Mouse (Mus musculus): ENCODE results near the gene Klhl6. TPM values are rescaled to one million over a fixed set of nuclear protein-coding genes. Genes with fewer than 3 reads are reported as not detected.

The Klhl6 gene
- total RNA-seq, 1 experiment: 1.6 TPM

- Histone ChIP-seq H3K36me3 (ENCODE audit: control insufficient read depth, insufficient read depth, low read length, poor library complexity, severe bottlenecking) (no peaks in the 10 kb centered on the region), H3K9ac (ENCODE audit: insufficient read depth, low read depth, low read length, poor library complexity, severe bottlenecking) (no peak overlapping the region), H3K4me3 (ENCODE audit: insufficient read depth in 1 of 2, low read depth in 1 of 2, low read length in 2 of 2, poor library complexity in 1 of 2, severe bottlenecking in 1 of 2) (no peak overlapping the region), H3K27ac (ENCODE audit: insufficient read depth, low read depth, low read length, poor library complexity, severe bottlenecking) (no peak overlapping the region), H3K4me1 (ENCODE audit: control insufficient read depth in 2 of 2, insufficient read depth in 2 of 2, low read length in 2 of 2, poor library complexity in 1 of 2) (no peaks in the 10 kb centered on the region), H3K9me3 (ENCODE audit: control insufficient read depth, insufficient read depth, low read depth, low read length) (no peaks in the 10 kb centered on the region)
- no peak for TF ChIP-seq CHD2 (IDR thresholded peaks at IDR 0.05; ENCODE audit: low read depth, low read length)
- no peak for TF ChIP-seq HCFC1 (IDR thresholded peaks at IDR 0.05; ENCODE audit: borderline replicate concordance, insufficient read depth, low read length)
- no peak for TF ChIP-seq ZNF384 (IDR thresholded peaks at IDR 0.05; ENCODE audit: low read depth, low read length)
- TF ChIP-seq MAFK (IDR thresholded peaks at IDR 0.05; ENCODE audit: insufficient read depth, low read depth, low read length): no peak
- no peak for TF ChIP-seq ZC3H11A (IDR thresholded peaks at IDR 0.05; ENCODE audit: borderline replicate concordance, low read depth, low read length)
- in situ Hi-C loops (cut with MboI; ENCODE audit: low sequenced_read_pairs in 2 of 2, unreplicated experiment in 2 of 2): no loop called here
- DNase-seq (ENCODE audit: low read depth, low spot score): no peak
Measured at GRCm38 (mm10) chr16:19968666-19969065, 14.2 kb downstream of the Klhl6 start.

GRCm38 (mm10) chr16:19967897-19968392, 14.9 kb downstream of the Klhl6 start:
- Histone ChIP-seq H3K4me1 (ENCODE audit: control insufficient read depth in 2 of 2, insufficient read depth in 2 of 2, low read length in 2 of 2, poor library complexity in 1 of 2) (no peaks in the 10 kb centered on the region), H3K9me3 (ENCODE audit: control insufficient read depth, insufficient read depth, low read depth, low read length) (no peaks in the 10 kb centered on the region), H3K27ac (ENCODE audit: insufficient read depth, low read depth, low read length, poor library complexity, severe bottlenecking) (no peak overlapping the region), H3K9ac (ENCODE audit: insufficient read depth, low read depth, low read length, poor library complexity, severe bottlenecking) (no peak overlapping the region), H3K4me3 (ENCODE audit: insufficient read depth in 1 of 2, low read depth in 1 of 2, low read length in 2 of 2, poor library complexity in 1 of 2, severe bottlenecking in 1 of 2) (no peak overlapping the region), H3K36me3 (ENCODE audit: control insufficient read depth, insufficient read depth, low read length, poor library complexity, severe bottlenecking) (no peaks in the 10 kb centered on the region)
- in situ Hi-C loops (cut with MboI; ENCODE audit: low sequenced_read_pairs in 2 of 2, unreplicated experiment in 2 of 2): no loop called here
- no peak for TF ChIP-seq CHD2 (IDR thresholded peaks at IDR 0.05; ENCODE audit: low read depth, low read length)
- no peak for TF ChIP-seq ZNF384 (IDR thresholded peaks at IDR 0.05; ENCODE audit: low read depth, low read length)
- TF ChIP-seq HCFC1 (IDR thresholded peaks at IDR 0.05; ENCODE audit: borderline replicate concordance, insufficient read depth, low read length): no peak
- no peak for TF ChIP-seq ZC3H11A (IDR thresholded peaks at IDR 0.05; ENCODE audit: borderline replicate concordance, low read depth, low read length)
- no peak for TF ChIP-seq MAFK (IDR thresholded peaks at IDR 0.05; ENCODE audit: insufficient read depth, low read depth, low read length)
- DNase-seq (ENCODE audit: low read depth, low spot score): no peak

DNA sequence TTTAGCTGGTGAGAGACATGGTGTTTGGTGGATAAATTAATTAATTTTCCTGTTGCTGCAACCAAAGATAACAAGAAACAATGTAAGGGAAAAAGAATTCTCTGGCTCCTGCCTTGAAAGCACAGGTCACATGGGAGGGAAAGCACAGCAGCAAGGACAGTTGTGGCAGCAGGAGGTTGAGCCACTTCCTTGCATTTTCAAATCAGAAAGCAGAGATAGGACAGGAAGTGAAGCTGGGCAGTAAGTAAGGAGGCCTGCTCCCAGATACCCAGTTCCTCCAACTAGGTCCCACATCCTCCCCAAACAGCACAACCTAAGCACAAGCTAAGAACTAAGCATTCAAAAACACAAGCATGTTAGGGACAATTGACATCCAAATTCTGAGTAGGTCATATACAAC, 15.9 kb downstream of the Klhl6 start:
- H3K4me3 ChIP-seq (ENCODE audit: insufficient read depth in 1 of 2, low read depth in 1 of 2, low read length in 2 of 2, poor library complexity in 1 of 2, severe bottlenecking in 1 of 2): no peak overlapping the region
- H3K36me3 ChIP-seq (ENCODE audit: control insufficient read depth, insufficient read depth, low read length, poor library complexity, severe bottlenecking): no peaks in the 10 kb centered on the region
- DNase-seq (ENCODE audit: low read depth, low spot score): no peak
- H3K27ac ChIP-seq (ENCODE audit: insufficient read depth, low read depth, low read length, poor library complexity, severe bottlenecking): no peak overlapping the region
- H3K9me3 ChIP-seq (ENCODE audit: control insufficient read depth, insufficient read depth, low read depth, low read length): no peaks in the 10 kb centered on the region
- in situ Hi-C loops (cut with MboI; ENCODE audit: low sequenced_read_pairs in 2 of 2, unreplicated experiment in 2 of 2): no loop called here
- no peak overlapping the region for H3K9ac ChIP-seq (ENCODE audit: insufficient read depth, low read depth, low read length, poor library complexity, severe bottlenecking)
- no peaks in the 10 kb centered on the region for H3K4me1 ChIP-seq (ENCODE audit: control insufficient read depth in 2 of 2, insufficient read depth in 2 of 2, low read length in 2 of 2, poor library complexity in 1 of 2)
- TF ChIP-seq HCFC1 (IDR thresholded peaks at IDR 0.05; ENCODE audit: borderline replicate concordance, insufficient read depth, low read length) (no peak), CHD2 (IDR thresholded peaks at IDR 0.05; ENCODE audit: low read depth, low read length) (no peak), MAFK (IDR thresholded peaks at IDR 0.05; ENCODE audit: insufficient read depth, low read depth, low read length) (no peak)

- H3K36me3 ChIP-seq (ENCODE audit: control insufficient read depth, insufficient read depth, low read length, poor library complexity, severe bottlenecking): no peaks in the 10 kb centered on the region
- no peaks in the 10 kb centered on the region for H3K4me1 ChIP-seq (ENCODE audit: control insufficient read depth in 2 of 2, insufficient read depth in 2 of 2, low read length in 2 of 2, poor library complexity in 1 of 2)
- H3K27ac ChIP-seq (ENCODE audit: insufficient read depth, low read depth, low read length, poor library complexity, severe bottlenecking): no peak overlapping the region
- in situ Hi-C loops (cut with MboI; ENCODE audit: low sequenced_read_pairs in 2 of 2, unreplicated experiment in 2 of 2): no loop called here
- no peak for TF ChIP-seq CHD2 (IDR thresholded peaks at IDR 0.05; ENCODE audit: low read depth, low read length)
- no peak for TF ChIP-seq ZNF384 (IDR thresholded peaks at IDR 0.05; ENCODE audit: low read depth, low read length)
- TF ChIP-seq MAFK (IDR thresholded peaks at IDR 0.05; ENCODE audit: insufficient read depth, low read depth, low read length): no peak
- no peak for TF ChIP-seq ZC3H11A (IDR thresholded peaks at IDR 0.05; ENCODE audit: borderline replicate concordance, low read depth, low read length)
- no peak for TF ChIP-seq HCFC1 (IDR thresholded peaks at IDR 0.05; ENCODE audit: borderline replicate concordance, insufficient read depth, low read length)
- no peak overlapping the region for H3K4me3 ChIP-seq (ENCODE audit: insufficient read depth in 1 of 2, low read depth in 1 of 2, low read length in 2 of 2, poor library complexity in 1 of 2, severe bottlenecking in 1 of 2)
- no peaks in the 10 kb centered on the region for H3K9me3 ChIP-seq (ENCODE audit: control insufficient read depth, insufficient read depth, low read depth, low read length)
- DNase-seq (ENCODE audit: low read depth, low spot score): no peak
- H3K9ac ChIP-seq (ENCODE audit: insufficient read depth, low read depth, low read length, poor library complexity, severe bottlenecking): no peak overlapping the region
Measured at GRCm38 (mm10) chr16:19966437-19966836, 16.4 kb downstream of the Klhl6 start.

DNA sequence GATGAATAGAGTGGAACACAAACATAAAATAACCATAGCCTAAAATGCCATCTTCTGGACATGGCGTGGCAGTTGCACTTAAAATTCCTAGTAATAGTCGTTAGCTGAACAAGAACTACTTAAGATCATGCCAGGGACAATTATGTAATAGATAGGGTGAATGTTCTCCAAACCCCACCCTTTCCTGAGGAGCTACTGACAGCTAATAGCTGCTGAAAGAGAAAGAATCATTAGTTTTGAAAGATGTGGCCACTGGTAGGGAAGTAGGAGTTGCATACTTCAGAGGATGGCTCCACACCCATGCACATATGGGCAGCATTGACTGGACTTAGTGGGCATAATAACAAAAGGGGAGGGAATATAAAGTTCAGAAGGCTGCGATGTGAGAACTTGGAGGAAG, 19.9 kb downstream of the Klhl6 start:
- H3K9me3 ChIP-seq (ENCODE audit: control insufficient read depth, insufficient read depth, low read depth, low read length): no peaks in the 10 kb centered on the region
- TF ChIP-seq MAFK (IDR thresholded peaks at IDR 0.05; ENCODE audit: insufficient read depth, low read depth, low read length) (no peak), ZC3H11A (IDR thresholded peaks at IDR 0.05; ENCODE audit: borderline replicate concordance, low read depth, low read length) (no peak), CHD2 (IDR thresholded peaks at IDR 0.05; ENCODE audit: low read depth, low read length) (no peak), ZNF384 (IDR thresholded peaks at IDR 0.05; ENCODE audit: low read depth, low read length) (no peak)
- H3K36me3 ChIP-seq (ENCODE audit: control insufficient read depth, insufficient read depth, low read length, poor library complexity, severe bottlenecking): no peaks in the 10 kb centered on the region
- H3K9ac ChIP-seq (ENCODE audit: insufficient read depth, low read depth, low read length, poor library complexity, severe bottlenecking): no peak overlapping the region
- H3K4me1 ChIP-seq (ENCODE audit: control insufficient read depth in 2 of 2, insufficient read depth in 2 of 2, low read length in 2 of 2, poor library complexity in 1 of 2): no peaks in the 10 kb centered on the region
- H3K4me3 ChIP-seq (ENCODE audit: insufficient read depth in 1 of 2, low read depth in 1 of 2, low read length in 2 of 2, poor library complexity in 1 of 2, severe bottlenecking in 1 of 2): no peak overlapping the region
- in situ Hi-C loops (cut with MboI; ENCODE audit: low sequenced_read_pairs in 2 of 2, unreplicated experiment in 2 of 2): no loop called here
- H3K27ac ChIP-seq (ENCODE audit: insufficient read depth, low read depth, low read length, poor library complexity, severe bottlenecking): no peak overlapping the region
- DNase-seq (ENCODE audit: low read depth, low spot score): no peak
